Mouse (Mus musculus): ENCODE measurements around the gene Mcrip2.

- TF ChIP-seq POLR2A (IDR thresholded peaks at IDR 0.05; ENCODE audit: low read depth, low read length), result no peak
- TF ChIP-seq CTCF (conservative IDR thresholded peaks at IDR 0.05; ENCODE audit: insufficient read depth, insufficient read length, low read depth, low read length), result peak; percentile 99; the same call in 1 of the 2 replicates
These were observed 25.5 kb upstream of the Mcrip2 start for GRCm38 (mm10) chr17:25893975-25894617.

All from kidney, adult 2 months (tissue).